8 mouse cellular contexts compared by ENCODE assay signal in genomic region chr10:45473663-45474333, GRCm38 (mm10). TPM values are rescaled to one million over a fixed set of nuclear protein-coding genes. Genes with fewer than 3 reads are reported as not detected.
DNase-seq lines count a peak whose midpoint lies in the region; ATAC-seq and TF ChIP-seq lines count a peak whose summit lies in the region.

No protein-coding gene starts in this region.

- H3K36me3 ChIP-seq in heart, adult 2 months (ENCODE audit: control insufficient read depth, insufficient read depth, low read length) = no peaks in the 10 kb centered on the region
- no peaks in the 10 kb centered on the region for H3K36me3 ChIP-seq in G1E (replicated peaks)
- no peaks in the 10 kb centered on the region for H3K36me3 ChIP-seq in heart, postnatal 0 days (replicated peaks; ENCODE audit: control insufficient read depth, insufficient read depth, low read length)
- H3K36me3 ChIP-seq in liver, embryonic 15.5 days (replicated peaks) = no peaks in the 10 kb centered on the region
- H3K36me3 ChIP-seq in thymus, adult 2 months (ENCODE audit: control insufficient read depth, insufficient read depth, low read length) = no peaks in the 10 kb centered on the region

- no peaks in the 10 kb centered on the region for H3K4me1 ChIP-seq in heart, adult 2 months (ENCODE audit: control insufficient read depth, insufficient read depth, low read length)
- H3K4me1 ChIP-seq in G1E (ENCODE audit: insufficient read depth, low read depth, low read length) = peaks cover 9% of the 10 kb centered on the region
- H3K4me1 ChIP-seq in heart, postnatal 0 days (ENCODE audit: control insufficient read depth, insufficient read depth) = peaks cover 5% of the 10 kb centered on the region
- peaks cover 34% of the 10 kb centered on the region for H3K4me1 ChIP-seq in liver, embryonic 15.5 days (replicated peaks)
- H3K4me1 ChIP-seq in thymus, adult 2 months (replicated peaks; ENCODE audit: control insufficient read depth, insufficient read depth, low read length) = no peaks in the 10 kb centered on the region

- ATAC-seq in G1E (ENCODE audit: extremely low read depth, insufficient number of reproducible peaks, low FRiP score, poor library complexity, severe bottlenecking) = no peak
- ATAC-seq in heart, postnatal 0 days (ENCODE audit: insufficient read depth, low read depth) = no peak
- no peak for ATAC-seq in liver, embryonic 15.5 days (ENCODE audit: insufficient read depth)

- DNase-seq in heart, adult 2 months = peak; percentile 6 to 28
- no peak for DNase-seq in heart, postnatal 25 days (ENCODE audit: low spot score)
- no peak for DNase-seq in G1E (ENCODE audit: low spot score)
- no peak for DNase-seq in heart, postnatal 0 days (ENCODE audit: low spot score)
- no peak for DNase-seq in thymus, adult 2 months
- no peak for DNase-seq in adrenal gland, postnatal 25 days
- no peak for DNase-seq in gastrocnemius, adult 18-20 months (ENCODE audit: low spot score)

- H3K27me3 ChIP-seq in heart, adult 2 months (ENCODE audit: control insufficient read depth, insufficient read depth, low read length) = peaks cover 6% of the 10 kb centered on the region
- H3K27me3 ChIP-seq in G1E (ENCODE audit: insufficient read depth, low read length) = no peaks in the 10 kb centered on the region
- peaks cover 16% of the 10 kb centered on the region for H3K27me3 ChIP-seq in heart, postnatal 0 days (ENCODE audit: control insufficient read depth, insufficient read depth, low read length)
- no peaks in the 10 kb centered on the region; the same call in 1 of the 2 replicates for H3K27me3 ChIP-seq in liver, embryonic 15.5 days
- peaks cover 4% of the 10 kb centered on the region; the same call in 1 of the 2 replicates for H3K27me3 ChIP-seq in thymus, adult 2 months (ENCODE audit: control insufficient read depth, insufficient read depth, low read length)

- H3K4me3 ChIP-seq in heart, adult 2 months = no peak overlapping the region
- peak overlapping the region; percentile 69 for H3K4me3 ChIP-seq in G1E (ENCODE audit: low read depth, low read length)
- H3K4me3 ChIP-seq in heart, postnatal 0 days (ENCODE audit: low read depth, low read length) = peak overlapping the region; percentile 56
- H3K4me3 ChIP-seq in liver, embryonic 15.5 days (replicated peaks) = peak overlapping the region; percentile 58
- H3K4me3 ChIP-seq in thymus, adult 2 months (ENCODE audit: control insufficient read depth, insufficient read depth, low read length) = no peak overlapping the region

- no peak for TF ChIP-seq POLR2A in heart, adult 2 months (IDR thresholded peaks at IDR 0.05; ENCODE audit: insufficient read depth, low read depth, low read length)
- no peak for TF ChIP-seq POLR2A in thymus, adult 2 months (IDR thresholded peaks at IDR 0.05; ENCODE audit: control insufficient read depth, extremely low read depth, insufficient read depth, low read length, poor library complexity)

- no peaks in the 10 kb centered on the region for H3K9me3 ChIP-seq in G1E (replicated peaks)
- no peaks in the 10 kb centered on the region for H3K9me3 ChIP-seq in heart, postnatal 0 days (replicated peaks; ENCODE audit: control insufficient read depth, low read length)
- no peaks in the 10 kb centered on the region for H3K9me3 ChIP-seq in liver, embryonic 15.5 days (replicated peaks)

- 2% methylated on average over 21 of the region's 21 CpGs for WGBS in heart, adult 2 months
- WGBS in heart, postnatal 0 days = under 1% methylated on average over 21 of the region's 21 CpGs
- WGBS in liver, embryonic 15.5 days (ENCODE audit: insufficient replicate concordance) = under 1% methylated on average over 21 of the region's 21 CpGs
- 5% methylated on average over 21 of the region's 21 CpGs for WGBS in thymus, adult 2 months

- no peak overlapping the region for H3K27ac ChIP-seq in heart, adult 2 months
- no peak overlapping the region for H3K27ac ChIP-seq in heart, postnatal 0 days (ENCODE audit: low read depth)
- no peak overlapping the region for H3K27ac ChIP-seq in liver, embryonic 15.5 days (replicated peaks)
- H3K27ac ChIP-seq in thymus, adult 2 months (ENCODE audit: control insufficient read depth, insufficient read depth, low read length) = no peak overlapping the region

- H3K79me2 ChIP-seq in heart, adult 2 months (replicated peaks; ENCODE audit: control insufficient read depth, insufficient read depth, low read length) = no peaks in the 10 kb centered on the region

- intact Hi-C loops in heart, adult 2 months (cut with DNase I) = no loop called here
- intact Hi-C loops in heart, postnatal 25 days (cut with DNase I) = no loop called here

- H3K9ac ChIP-seq in heart, adult 2 months (ENCODE audit: low read depth, low read length) = no peak overlapping the region
- H3K9ac ChIP-seq in heart, postnatal 0 days (replicated peaks; ENCODE audit: low read depth, low read length) = no peak overlapping the region; the same call in 1 of the 2 replicates
- H3K9ac ChIP-seq in liver, embryonic 15.5 days = peak overlapping the region; percentile 45; the same call in 1 of the 2 replicates

- no peak for TF ChIP-seq EP300 in heart, adult 2 months (IDR thresholded peaks at IDR 0.05; ENCODE audit: insufficient read depth, low read depth, low read length)
- TF ChIP-seq EP300 in heart, postnatal 0 days (IDR thresholded peaks at IDR 0.05; ENCODE audit: low read depth) = no peak

- TF ChIP-seq CTCF in heart, adult 2 months (IDR thresholded peaks at IDR 0.05) = no peak
- TF ChIP-seq CTCF in G1E (IDR thresholded peaks at IDR 0.05; ENCODE audit: low read depth, low read length) = no peak
- TF ChIP-seq CTCF in heart, postnatal 0 days (IDR thresholded peaks at IDR 0.05; ENCODE audit: low read depth) = no peak
- TF ChIP-seq CTCF in thymus, adult 2 months (IDR thresholded peaks at IDR 0.05; ENCODE audit: borderline replicate concordance, control insufficient read depth, extremely low read depth, insufficient read depth, low read length, poor library complexity) = no peak

- peak overlapping the region; percentile 76 for H3K4me2 ChIP-seq in heart, postnatal 0 days (ENCODE audit: low read depth, low read length)
- H3K4me2 ChIP-seq in liver, embryonic 15.5 days = peak overlapping the region; percentile 73

RNA-seq across cellular contexts. Expression of gene Lin28b, which starts 12.4 kb away (rescaled TPM):
- under 1 TPM in 1 of 2 experiments, not detected in 1; 0.16 TPM for total RNA-seq in heart, adult 2 months (2021)
- 0.06 and 0.09 TPM in 2 replicates for polyA plus RNA-seq in heart, adult 2 months (2012; rRNA removed)
- total RNA-seq in heart, postnatal 25 days (2021) = under 1 TPM; 0.11 to 0.18 TPM
- total RNA-seq in G1E (2014; fragmentation: Nextera tagmentation) (17.5 and 18.1 TPM in 2 replicates), G1E (2017) (16.3 and 18.1 TPM in 2 replicates)
- 1.8 and 1.9 TPM in 2 replicates for polyA plus RNA-seq in G1E (2012)
- 0.23 and 0.85 TPM in 2 replicates for total RNA-seq in heart, postnatal 0 days (2014; rRNA removed; ENCODE audit: low replicate concordance)
- polyA plus RNA-seq in heart, postnatal 0 days (2015; fragmentation: Nextera tagmentation; extraction: Ambion mirVana) = 1.2 and 1.3 TPM in 2 replicates
- polyA plus RNA-seq in liver, embryonic 15.5 days (2015; fragmentation: Nextera tagmentation; extraction: Ambion mirVana) = 5.3 and 6.0 TPM in 2 replicates
- 0.03 TPM in 1 of 2 replicates, not detected in the other for polyA plus RNA-seq in thymus, adult 2 months (2012; rRNA removed)
- total RNA-seq in adrenal gland, postnatal 25 days (2021) = 0.15 TPM in 1 of 2 replicates, not detected in the other
- not detected for total RNA-seq in gastrocnemius, adult 18-20 months (2021)

Comparison
In these comparisons a context has a peak if more than half of its experiments do, and no peak if none do; other contexts are left out.
1. DNase-seq: peak in heart, adult 2 months (2 of 2); none in heart, postnatal 25 days (single experiment), G1E (single experiment), heart, postnatal 0 days (single experiment), thymus, adult 2 months (single experiment), adrenal gland, postnatal 25 days (single experiment) and gastrocnemius, adult 18-20 months (single experiment).
2. H3K4me3 ChIP-seq: peak in G1E (single experiment), heart, postnatal 0 days (single experiment) and liver, embryonic 15.5 days (single experiment); none in heart, adult 2 months (single experiment) and thymus, adult 2 months (single experiment).